Mouse (Mus musculus): ENCODE measurements around the gene Mylk. TPM values are rescaled to one million over a fixed set of nuclear protein-coding genes. Genes with fewer than 3 reads are reported as not detected.

Gene Mylk
- total and polyA plus RNA-seq, 3 experiments: 0.04 to 0.10 TPM; not detected in 1

GRCm38 (mm10) chr16:35000923-35001560 is 256.0 kb downstream of the Mylk start:
- no peak for DNase-seq (ENCODE audit: extremely low read depth)
- no peaks in the 10 kb centered on the region for H3K79me2 ChIP-seq (replicated peaks; ENCODE audit: control insufficient read depth, extremely low read depth, insufficient read depth, poor library complexity, severe bottlenecking)
- no peak overlapping the region for H3K27ac ChIP-seq (ENCODE audit: insufficient read depth, low read depth)
- dilution Hi-C loops (cut with MboI; ENCODE audit: extremely low pct_ligation_motif_present, extremely low pct_unique_long_range_greater_than_20kb, low sequenced_read_pairs) (no loop called here), in situ Hi-C loops (cut with MboI; ENCODE audit: low pct_ligation_motif_present, low pct_unique_long_range_greater_than_20kb, low sequenced_read_pairs) (no loop called here)
- no peak overlapping the region for H3K9ac ChIP-seq (ENCODE audit: insufficient read depth, low read depth)
- H3K9me3 ChIP-seq (replicated peaks; ENCODE audit: low read length): no peaks in the 10 kb centered on the region
- H3K4me2 ChIP-seq (ENCODE audit: insufficient read depth, low read depth, poor library complexity, severe bottlenecking): no peak overlapping the region
- H3K4me3 ChIP-seq (replicated peaks in 1 of 3; ENCODE audit: low read depth in 2 of 3, low read length in 2 of 3, poor library complexity in 1 of 3): no peak overlapping the region
- no peaks in the 10 kb centered on the region for H3K36me3 ChIP-seq (replicated peaks in 1 of 2; ENCODE audit: control insufficient read depth in 1 of 2, insufficient read depth in 1 of 2, low read length in 1 of 2)
- H3K27me3 ChIP-seq (replicated peaks): peaks cover 5% of the 10 kb centered on the region
- TF ChIP-seq ELF1 (IDR thresholded peaks at IDR 0.05; ENCODE audit: low read depth, low read length) (no peak), IRF4 (IDR thresholded peaks at IDR 0.05; ENCODE audit: low read depth, low read length) (no peak), ZC3H11A (IDR thresholded peaks at IDR 0.05; ENCODE audit: low read depth, low read length) (no peak), ETS1 (conservative IDR thresholded peaks at IDR 0.05; ENCODE audit: low read depth, low read length) (no peak)
- H3K4me1 ChIP-seq (ENCODE audit: control insufficient read depth in 1 of 2, insufficient read depth in 2 of 2): peaks cover 19% of the 10 kb centered on the region in 2 experiments

GRCm38 (mm10) chr16:35004356-35004755 is 259.3 kb downstream of the Mylk start:
- TF ChIP-seq MAFK (IDR thresholded peaks at IDR 0.05; ENCODE audit: insufficient replicate concordance, low read length) (no peak), HCFC1 (IDR thresholded peaks at IDR 0.05; ENCODE audit: low read depth, low read length) (no peak), MAX (IDR thresholded peaks at IDR 0.05; ENCODE audit: low read length) (no peak), JUND (conservative IDR thresholded peaks at IDR 0.05; ENCODE audit: low read depth, low read length) (no peak), MEF2A (IDR thresholded peaks at IDR 0.05; ENCODE audit: borderline replicate concordance, low read depth, low read length) (no peak), NRF1 (IDR thresholded peaks at IDR 0.05; ENCODE audit: low read depth, low read length) (no peak), PAX5 (IDR thresholded peaks at IDR 0.05; ENCODE audit: low read length) (no peak), NELFE (IDR thresholded peaks at IDR 0.05; ENCODE audit: low read depth, low read length) (no peak), MXI1 (IDR thresholded peaks at IDR 0.05; ENCODE audit: low read depth, low read length) (no peak), IRF4 (IDR thresholded peaks at IDR 0.05; ENCODE audit: low read depth, low read length) (no peak), POLR2AphosphoS2 (IDR thresholded peaks at IDR 0.05; ENCODE audit: low read depth, low read length) (no peak), GABPA (IDR thresholded peaks at IDR 0.05; ENCODE audit: insufficient replicate concordance, low read depth, low read length) (no peak), MYC (IDR thresholded peaks at IDR 0.05; ENCODE audit: low read depth, low read length) (no peak), EP300 (IDR thresholded peaks at IDR 0.05; ENCODE audit: low read length) (no peak)
- H3K4me2 ChIP-seq (ENCODE audit: insufficient read depth, low read depth, poor library complexity, severe bottlenecking): no peak overlapping the region
- no peak overlapping the region for H3K9ac ChIP-seq (ENCODE audit: insufficient read depth, low read depth)
- H3K4me1 ChIP-seq (ENCODE audit: control insufficient read depth in 1 of 2, insufficient read depth in 2 of 2): peaks cover 0 to 2% of the 10 kb centered on the region in 2 experiments; a peak in 1 of 4 replicates
- no peak overlapping the region for H3K4me3 ChIP-seq (replicated peaks in 1 of 3; ENCODE audit: low read depth in 2 of 3, low read length in 2 of 3, poor library complexity in 1 of 3)
- no peaks in the 10 kb centered on the region for H3K9me3 ChIP-seq (replicated peaks; ENCODE audit: low read length)
- dilution Hi-C loops (cut with MboI; ENCODE audit: extremely low pct_ligation_motif_present, extremely low pct_unique_long_range_greater_than_20kb, low sequenced_read_pairs) (no loop called here), in situ Hi-C loops (cut with MboI; ENCODE audit: low pct_ligation_motif_present, low pct_unique_long_range_greater_than_20kb, low sequenced_read_pairs) (no loop called here)
- H3K27ac ChIP-seq (ENCODE audit: insufficient read depth, low read depth): no peak overlapping the region
- peaks cover 11% of the 10 kb centered on the region for H3K27me3 ChIP-seq (replicated peaks)
- no peak for DNase-seq (ENCODE audit: extremely low read depth)
- no peaks in the 10 kb centered on the region for H3K36me3 ChIP-seq (replicated peaks in 1 of 2; ENCODE audit: control insufficient read depth in 1 of 2, insufficient read depth in 1 of 2, low read length in 1 of 2)
- H3K79me2 ChIP-seq (replicated peaks; ENCODE audit: control insufficient read depth, extremely low read depth, insufficient read depth, poor library complexity, severe bottlenecking): no peaks in the 10 kb centered on the region

All from CH12.LX (cell line).